Mouse (Mus musculus) thymus, adult 2 months (tissue): ENCODE measurements around the gene Foxn1.

Source experiments
- CTCF ChIP-seq: fragments of 200-500 bp; IDR thresholded peaks from 2 replicates; pipeline ENCODE4 v1.5.1; 2012; ENCODE audit warnings: mild to moderate bottlenecking, control low read depth, low read length, moderate library complexity, borderline replicate concordance; ENCODE audit not compliant: control insufficient read depth, poor library complexity, insufficient read depth; ENCODE audit errors: extremely low read depth
- POLR2A ChIP-seq: fragments of 200-500 bp; IDR thresholded peaks from 2 replicates; pipeline ENCODE4 v1.6.1; 2012; ENCODE audit warnings: mild to moderate bottlenecking, low read length, control low read depth, moderate library complexity; ENCODE audit not compliant: control insufficient read depth, poor library complexity, insufficient read depth; ENCODE audit errors: extremely low read depth

GRCm38 (mm10) chr11:78363309-78364007 lies 22.9 kb downstream of the Foxn1 start:
- TF ChIP-seq POLR2A (no peak), CTCF (no peak)
